Mouse (Mus musculus) ES-Bruce4 (cell line): ENCODE measurements at regions not wholly inside any gene's neighbourhood (a gene's known extent, or its start where the extent isn't known, plus 50 kb on each side); places are given as distances from the start of the nearest gene placed in this dataset.

Experiments
- H3K27ac ChIP-seq: 2 replicates; pipeline ENCODE4 v1.5.1; 2012; ENCODE audit warnings: low read length, inconsistent platforms; ENCODE audit not compliant: insufficient read depth
- H3K27me3 ChIP-seq: 2 replicates; pipeline ENCODE4 v1.6.1; 2012; ENCODE audit warnings: mild to moderate bottlenecking, low read length, inconsistent platforms; ENCODE audit not compliant: control insufficient read depth, poor library complexity, insufficient read depth, severe bottlenecking
- H3K36me3 ChIP-seq: 2 replicates; pipeline ENCODE4 v1.6.1; 2012; ENCODE audit warnings: inconsistent platforms, mild to moderate bottlenecking, low read length, moderate library complexity; ENCODE audit not compliant: control insufficient read depth, poor library complexity, insufficient read depth, severe bottlenecking
- H3K4me1 ChIP-seq: one replicate; pipeline ENCODE4 v1.8.1; 2011; ENCODE audit warnings: low read length; ENCODE audit not compliant: control insufficient read depth, insufficient read depth
- H3K4me3 ChIP-seq: 2 replicates; pipeline ENCODE4 v1.5.1; 2011; ENCODE audit warnings: low read depth, mild to moderate bottlenecking, low read length
- H3K9ac ChIP-seq: 2 replicates; pipeline ENCODE4 v1.6.1; 2012; ENCODE audit warnings: low read depth, mild to moderate bottlenecking, inconsistent platforms; ENCODE audit not compliant: poor library complexity, severe bottlenecking
- H3K9me3 ChIP-seq: replicated peaks from 2 replicates; pipeline ENCODE4 v1.6.1; 2012; ENCODE audit warnings: mild to moderate bottlenecking, low read length, inconsistent platforms; ENCODE audit not compliant: control insufficient read depth, poor library complexity, insufficient read depth, severe bottlenecking
- CTCF ChIP-seq: IDR thresholded peaks from one replicate; pipeline ENCODE4 v1.8.1; 2011; ENCODE audit warnings: low read depth, low read length
- EP300 ChIP-seq: IDR thresholded peaks from 2 replicates; pipeline ENCODE4 v1.6.1; 2011; ENCODE audit warnings: low read depth, low read length; ENCODE audit not compliant: insufficient read depth
- POLR2A ChIP-seq: IDR thresholded peaks from one replicate; pipeline ENCODE4 v1.8.1; 2011; ENCODE audit warnings: low read length; ENCODE audit not compliant: insufficient read depth

DNA sequence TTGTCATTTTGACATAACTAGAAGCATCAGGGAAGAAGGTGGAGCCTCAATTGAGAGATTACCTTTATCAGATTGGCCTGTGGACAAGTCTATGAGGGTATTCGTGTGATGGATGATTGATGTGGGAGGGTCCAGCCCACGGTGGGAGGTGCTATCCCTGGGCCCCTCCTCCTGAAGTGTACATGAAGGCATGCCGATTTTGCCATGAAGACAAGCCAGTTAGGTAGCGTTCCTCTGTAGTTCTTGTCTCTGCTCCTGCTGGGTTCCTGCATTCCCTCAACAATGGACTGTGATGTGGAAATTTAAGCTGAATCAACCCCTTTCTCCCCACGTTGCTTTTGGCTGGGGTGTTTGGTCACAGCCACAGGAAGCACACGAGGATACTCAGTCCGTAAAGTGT, 317.5 kb downstream of the Gm49356 start:
- no peak overlapping the region for H3K27ac ChIP-seq
- H3K27me3 ChIP-seq: no peaks in the 10 kb centered on the region
- H3K4me1 ChIP-seq: no peaks in the 10 kb centered on the region
- no peaks in the 10 kb centered on the region for H3K9me3 ChIP-seq
- no peak overlapping the region for H3K9ac ChIP-seq
- H3K4me3 ChIP-seq: no peak overlapping the region
- H3K36me3 ChIP-seq: no peaks in the 10 kb centered on the region
- TF ChIP-seq CTCF (no peak), EP300 (no peak), POLR2A (no peak)

- Histone ChIP-seq H3K9ac (no peak overlapping the region), H3K36me3 (no peaks in the 10 kb centered on the region), H3K27me3 (no peaks in the 10 kb centered on the region), H3K4me1 (no peaks in the 10 kb centered on the region), H3K4me3 (no peak overlapping the region), H3K9me3 (no peaks in the 10 kb centered on the region), H3K27ac (no peak overlapping the region)
- TF ChIP-seq EP300 (no peak), POLR2A (no peak), CTCF (no peak)
Measured at GRCm38 (mm10) chr15:59207976-59208375, 318.9 kb downstream of the Gm49356 start.

DNA sequence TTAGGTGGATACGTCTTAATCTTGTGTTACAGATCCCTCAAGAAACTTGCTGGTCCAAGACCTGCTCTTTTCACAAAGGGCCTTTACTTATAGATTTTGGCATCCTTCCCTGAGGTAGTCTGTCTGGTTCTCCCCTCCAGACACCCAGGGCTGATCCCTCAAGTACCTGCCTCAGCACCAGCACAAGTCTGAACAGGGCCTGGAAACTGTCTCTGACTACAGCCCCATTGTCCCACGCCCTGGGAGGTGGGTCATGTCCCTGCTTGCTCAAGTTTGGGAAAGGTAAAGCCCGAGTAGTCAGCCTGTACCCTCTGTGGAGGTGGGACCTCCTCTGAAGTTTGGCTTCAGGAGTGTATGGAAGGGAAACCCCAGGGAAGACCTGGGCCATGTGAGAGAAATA, 323.3 kb downstream of the Gm49356 start:
- H3K4me1 ChIP-seq: no peaks in the 10 kb centered on the region
- H3K36me3 ChIP-seq: no peaks in the 10 kb centered on the region
- no peaks in the 10 kb centered on the region for H3K27me3 ChIP-seq
- H3K4me3 ChIP-seq: no peak overlapping the region
- H3K9me3 ChIP-seq: no peaks in the 10 kb centered on the region
- H3K9ac ChIP-seq: no peak overlapping the region
- no peak for TF ChIP-seq CTCF
- no peak for TF ChIP-seq EP300
- no peak for TF ChIP-seq POLR2A
- no peak overlapping the region for H3K27ac ChIP-seq

GRCm38 (mm10) chr15:59214096-59214495, 325.0 kb downstream of the Gm49356 start:
- TF ChIP-seq EP300: no peak
- no peak for TF ChIP-seq POLR2A
- H3K9ac ChIP-seq: no peak overlapping the region
- H3K27me3 ChIP-seq: no peaks in the 10 kb centered on the region
- H3K4me1 ChIP-seq: no peaks in the 10 kb centered on the region
- no peaks in the 10 kb centered on the region for H3K9me3 ChIP-seq
- H3K27ac ChIP-seq: no peak overlapping the region
- no peaks in the 10 kb centered on the region for H3K36me3 ChIP-seq
- H3K4me3 ChIP-seq: no peak overlapping the region

GRCm38 (mm10) chr15:59215239-59215638, 326.1 kb downstream of the Gm49356 start:
- no peak overlapping the region for H3K27ac ChIP-seq
- H3K9me3 ChIP-seq: no peaks in the 10 kb centered on the region
- H3K4me3 ChIP-seq: no peak overlapping the region
- H3K27me3 ChIP-seq: no peaks in the 10 kb centered on the region
- no peak overlapping the region for H3K9ac ChIP-seq
- H3K4me1 ChIP-seq: no peaks in the 10 kb centered on the region
- TF ChIP-seq CTCF: no peak
- no peak for TF ChIP-seq POLR2A
- no peak for TF ChIP-seq EP300
- no peaks in the 10 kb centered on the region for H3K36me3 ChIP-seq

DNA sequence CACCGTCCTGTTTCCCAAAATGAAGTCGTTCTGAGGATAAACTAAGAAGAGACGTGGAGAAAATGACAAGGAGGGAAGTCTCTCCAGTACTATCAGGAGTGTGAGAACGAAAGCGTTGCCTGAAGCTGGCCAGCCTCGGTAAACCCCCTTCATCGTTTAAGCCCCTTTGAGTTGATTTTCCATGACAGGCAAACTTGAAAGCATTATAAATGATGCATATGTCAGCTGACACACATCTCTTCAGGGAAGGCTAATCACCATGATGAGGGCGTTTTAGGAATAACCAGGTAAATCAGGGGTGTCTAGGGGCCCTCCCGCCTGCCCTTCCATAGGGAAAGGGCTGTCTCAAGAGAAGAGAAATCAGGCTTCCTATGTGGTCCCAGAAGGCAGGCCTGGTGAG, 328.4 kb downstream of the Gm49356 start:
- Histone ChIP-seq H3K4me1 (no peaks in the 10 kb centered on the region), H3K4me3 (no peak overlapping the region), H3K27me3 (no peaks in the 10 kb centered on the region), H3K36me3 (no peaks in the 10 kb centered on the region), H3K9ac (no peak overlapping the region), H3K9me3 (no peaks in the 10 kb centered on the region), H3K27ac (no peak overlapping the region)
- TF ChIP-seq POLR2A (no peak), CTCF (no peak), EP300 (no peak)

- Histone ChIP-seq H3K4me3 (no peak overlapping the region), H3K27me3 (no peaks in the 10 kb centered on the region), H3K9me3 (no peaks in the 10 kb centered on the region), H3K36me3 (no peaks in the 10 kb centered on the region), H3K9ac (no peak overlapping the region), H3K4me1 (no peaks in the 10 kb centered on the region), H3K27ac (no peak overlapping the region)
- TF ChIP-seq POLR2A (no peak), CTCF (no peak), EP300 (no peak)
Measured at GRCm38 (mm10) chr15:59218916-59219315, 329.8 kb downstream of the Gm49356 start.
